Mouse (Mus musculus): ENCODE data around the gene Atxn7l2. TPM values are rescaled to one million over a fixed set of nuclear protein-coding genes. Genes with fewer than 3 reads are reported as not detected.

Gene Atxn7l2
- polyA plus RNA-seq, 1 experiment from 2014 or later: 27.9 TPM

- H3K27ac ChIP-seq (replicated peaks; ENCODE audit: low read depth, low read length): peak overlapping the region; percentile 99
- peaks cover 12% of the 10 kb centered on the region for H3K4me1 ChIP-seq (ENCODE audit: control insufficient read depth, insufficient read depth, low read length)
- no peaks in the 10 kb centered on the region for H3K27me3 ChIP-seq (ENCODE audit: control insufficient read depth, insufficient read depth, low read length)
- peak overlapping the region; percentile 64 for H3K4me3 ChIP-seq (replicated peaks; ENCODE audit: low read depth, low read length)
- ATAC-seq (ENCODE audit: low FRiP score, low TSS enrichment): peak; percentile 3
- WGBS: 5% methylated on average over 8 of the region's 8 CpGs
- peaks cover 38% of the 10 kb centered on the region for H3K36me3 ChIP-seq (ENCODE audit: control insufficient read depth, insufficient read depth, low read length)
- H3K4me2 ChIP-seq (ENCODE audit: low read length): peak overlapping the region; percentile 91
- no peak for DNase-seq
- H3K9me3 ChIP-seq (ENCODE audit: control insufficient read depth, low read length): no peaks in the 10 kb centered on the region
- H3K9ac ChIP-seq (replicated peaks; ENCODE audit: low read length): peak overlapping the region; percentile 71
Observed at GRCm38 (mm10) chr3:108209536-108209935, 1.2 kb downstream of the Atxn7l2 start.

- DNase-seq (peak; percentile 18), ATAC-seq (ENCODE audit: low FRiP score, low TSS enrichment) (no peak)
- 49% methylated on average over 3 of the region's 3 CpGs for WGBS
- peak overlapping the region; percentile 91 for H3K4me2 ChIP-seq (ENCODE audit: low read length)
- H3K4me3 ChIP-seq (replicated peaks; ENCODE audit: low read depth, low read length): peak overlapping the region; percentile 64
- H3K4me1 ChIP-seq (ENCODE audit: control insufficient read depth, insufficient read depth, low read length): peaks cover 12% of the 10 kb centered on the region
- H3K27me3 ChIP-seq (ENCODE audit: control insufficient read depth, insufficient read depth, low read length): no peaks in the 10 kb centered on the region
- H3K9me3 ChIP-seq (ENCODE audit: control insufficient read depth, low read length): no peaks in the 10 kb centered on the region
- H3K9ac ChIP-seq (replicated peaks; ENCODE audit: low read length): peak overlapping the region; percentile 71
- peaks cover 42% of the 10 kb centered on the region for H3K36me3 ChIP-seq (ENCODE audit: control insufficient read depth, insufficient read depth, low read length)
- H3K27ac ChIP-seq (replicated peaks; ENCODE audit: low read depth, low read length): peak overlapping the region; percentile 99; the same call in 1 of the 2 replicates
Observed at GRCm38 (mm10) chr3:108209001-108209400, 1.7 kb downstream of the Atxn7l2 start.

GRCm38 (mm10) chr3:108206731-108207375 lies 3.9 kb downstream of the Atxn7l2 start:
- WGBS: 92% methylated on average over 15 of the region's 15 CpGs
- Histone ChIP-seq H3K4me1 (ENCODE audit: control insufficient read depth, insufficient read depth, low read length) (peaks cover 12% of the 10 kb centered on the region), H3K36me3 (ENCODE audit: control insufficient read depth, insufficient read depth, low read length) (peaks cover 63% of the 10 kb centered on the region), H3K4me3 (replicated peaks; ENCODE audit: low read depth, low read length) (no peak overlapping the region), H3K27me3 (ENCODE audit: control insufficient read depth, insufficient read depth, low read length) (no peaks in the 10 kb centered on the region), H3K27ac (replicated peaks; ENCODE audit: low read depth, low read length) (no peak overlapping the region), H3K9ac (replicated peaks; ENCODE audit: low read length) (peak overlapping the region; percentile 31; the same call in 1 of the 2 replicates), H3K4me2 (ENCODE audit: low read length) (no peak overlapping the region), H3K9me3 (ENCODE audit: control insufficient read depth, low read length) (no peaks in the 10 kb centered on the region)
- no peak for DNase-seq
- ATAC-seq (ENCODE audit: low FRiP score, low TSS enrichment): no peak

- no peak for ATAC-seq (ENCODE audit: low FRiP score, low TSS enrichment)
- H3K4me2 ChIP-seq (ENCODE audit: low read length): no peak overlapping the region
- H3K4me3 ChIP-seq (replicated peaks; ENCODE audit: low read depth, low read length): no peak overlapping the region
- no peaks in the 10 kb centered on the region for H3K9me3 ChIP-seq (ENCODE audit: control insufficient read depth, low read length)
- H3K4me1 ChIP-seq (ENCODE audit: control insufficient read depth, insufficient read depth, low read length): peaks cover 15% of the 10 kb centered on the region
- H3K9ac ChIP-seq (replicated peaks; ENCODE audit: low read length): no peak overlapping the region
- H3K36me3 ChIP-seq (ENCODE audit: control insufficient read depth, insufficient read depth, low read length): peaks cover 67% of the 10 kb centered on the region
- no peaks in the 10 kb centered on the region for H3K27me3 ChIP-seq (ENCODE audit: control insufficient read depth, insufficient read depth, low read length)
- DNase-seq: no peak
- H3K27ac ChIP-seq (replicated peaks; ENCODE audit: low read depth, low read length): no peak overlapping the region
- 95% methylated on average over 8 of the region's 8 CpGs for WGBS
Observed at GRCm38 (mm10) chr3:108205601-108206000, 5.1 kb downstream of the Atxn7l2 start.

DNA sequence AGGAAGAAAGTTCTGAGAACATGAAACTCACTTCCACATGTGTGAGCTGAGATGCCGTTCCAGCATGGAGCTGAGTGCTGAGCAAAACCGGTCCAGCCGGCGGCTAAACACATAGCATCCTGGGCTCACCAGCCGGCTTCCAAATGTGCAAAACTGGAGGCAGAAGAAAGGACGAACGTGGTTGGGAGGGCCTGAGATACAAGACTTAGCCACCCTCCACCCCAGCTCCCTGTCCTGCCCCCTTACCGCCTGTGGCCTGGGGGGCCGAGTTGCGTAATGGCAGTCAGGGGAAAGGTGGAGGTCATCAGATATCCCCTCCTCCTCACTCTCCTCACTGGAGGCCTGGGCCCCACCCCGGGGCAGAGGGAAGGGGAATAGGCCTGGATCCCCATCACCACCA lies 6.3 kb downstream of the Atxn7l2 start:
- no peaks in the 10 kb centered on the region for H3K9me3 ChIP-seq (ENCODE audit: control insufficient read depth, low read length)
- no peak for ATAC-seq (ENCODE audit: low FRiP score, low TSS enrichment)
- H3K4me1 ChIP-seq (ENCODE audit: control insufficient read depth, insufficient read depth, low read length): peaks cover 15% of the 10 kb centered on the region
- peaks cover 67% of the 10 kb centered on the region for H3K36me3 ChIP-seq (ENCODE audit: control insufficient read depth, insufficient read depth, low read length)
- H3K27me3 ChIP-seq (ENCODE audit: control insufficient read depth, insufficient read depth, low read length): no peaks in the 10 kb centered on the region
- no peak overlapping the region for H3K27ac ChIP-seq (replicated peaks; ENCODE audit: low read depth, low read length)
- no peak for DNase-seq
- H3K9ac ChIP-seq (replicated peaks; ENCODE audit: low read length): 0 out of 2 replicates have a peak overlapping the region, but pooled peaks have one; percentile 20
- H3K4me2 ChIP-seq (ENCODE audit: low read length): no peak overlapping the region
- H3K4me3 ChIP-seq (replicated peaks; ENCODE audit: low read depth, low read length): no peak overlapping the region
- 94% methylated on average over 11 of the region's 11 CpGs for WGBS

DNA sequence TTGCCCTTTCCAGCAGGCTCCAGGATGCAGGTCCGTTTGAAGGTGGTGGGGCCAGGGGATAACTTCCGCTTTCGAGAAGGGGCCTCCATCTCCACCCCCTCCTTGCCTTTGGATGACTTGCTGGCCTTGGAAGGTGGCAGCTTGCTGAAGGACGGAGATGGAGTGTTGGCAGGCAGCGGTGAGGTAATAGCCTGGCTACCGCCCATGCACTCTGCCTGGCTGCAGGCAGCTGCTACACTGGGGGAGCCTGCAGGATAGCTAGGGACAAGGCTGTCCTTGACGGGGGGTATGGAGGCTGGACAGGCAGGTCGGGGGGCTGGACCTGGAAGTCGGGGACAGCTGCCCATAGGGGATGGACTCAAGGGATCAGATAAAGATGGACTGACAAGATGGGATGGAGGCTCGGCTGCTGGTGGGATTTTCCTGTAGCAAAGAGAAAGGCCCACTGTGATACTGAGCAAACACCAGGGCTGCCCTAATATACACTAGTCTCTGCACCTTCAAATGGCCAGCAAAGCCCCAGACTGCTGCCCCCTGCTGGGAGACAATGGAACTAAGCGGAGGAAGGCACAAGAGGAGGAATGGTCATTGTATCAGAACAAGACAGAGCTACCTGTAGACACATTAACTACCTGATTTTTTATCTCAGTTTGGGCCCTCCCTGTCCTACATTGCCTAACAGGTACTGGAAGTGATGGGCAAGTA lies 7.0 kb downstream of the Atxn7l2 start:
- DNase-seq: peak; percentile 83
- Histone ChIP-seq H3K4me1 (ENCODE audit: control insufficient read depth, insufficient read depth, low read length) (peaks cover 8% of the 10 kb centered on the region), H3K27ac (replicated peaks; ENCODE audit: low read depth, low read length) (no peak overlapping the region), H3K9me3 (ENCODE audit: control insufficient read depth, low read length) (no peaks in the 10 kb centered on the region), H3K36me3 (ENCODE audit: control insufficient read depth, insufficient read depth, low read length) (peaks cover 73% of the 10 kb centered on the region), H3K9ac (replicated peaks; ENCODE audit: low read length) (no peak overlapping the region), H3K4me3 (replicated peaks; ENCODE audit: low read depth, low read length) (no peak overlapping the region), H3K27me3 (ENCODE audit: control insufficient read depth, insufficient read depth, low read length) (no peaks in the 10 kb centered on the region), H3K4me2 (ENCODE audit: low read length) (no peak overlapping the region)
- WGBS: 86% methylated on average over 11 of the region's 11 CpGs
- no peak for ATAC-seq (ENCODE audit: low FRiP score, low TSS enrichment)

DNA sequence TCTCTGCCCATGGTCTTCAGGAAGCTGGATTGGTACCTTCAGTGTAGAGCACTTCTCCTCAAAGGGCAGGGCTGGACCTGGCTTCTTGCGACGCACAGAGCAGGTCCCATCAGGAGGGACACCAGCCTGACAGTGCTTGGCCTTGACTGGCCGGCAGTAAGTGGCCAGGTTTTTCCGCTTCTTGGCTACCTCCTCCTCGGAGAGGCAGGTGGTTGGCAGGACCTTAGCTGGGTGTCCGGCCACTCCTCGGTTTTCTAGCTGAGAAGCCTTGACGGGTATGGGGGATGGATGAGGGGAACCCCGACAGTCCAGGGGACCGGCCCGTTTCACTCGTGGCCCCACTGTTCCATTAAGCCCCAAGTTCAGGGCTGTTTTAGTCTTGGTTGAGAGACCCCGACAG lies 7.5 kb downstream of the Atxn7l2 start:
- Histone ChIP-seq H3K9ac (replicated peaks; ENCODE audit: low read length) (no peak overlapping the region), H3K4me2 (ENCODE audit: low read length) (no peak overlapping the region), H3K36me3 (ENCODE audit: control insufficient read depth, insufficient read depth, low read length) (peaks cover 77% of the 10 kb centered on the region), H3K4me3 (replicated peaks; ENCODE audit: low read depth, low read length) (no peak overlapping the region), H3K4me1 (ENCODE audit: control insufficient read depth, insufficient read depth, low read length) (0 out of 2 replicates have a peak, but pooled peaks cover 3% of the 10 kb centered on the region), H3K27ac (replicated peaks; ENCODE audit: low read depth, low read length) (no peak overlapping the region), H3K9me3 (ENCODE audit: control insufficient read depth, low read length) (no peaks in the 10 kb centered on the region), H3K27me3 (ENCODE audit: control insufficient read depth, insufficient read depth, low read length) (no peaks in the 10 kb centered on the region)
- 94% methylated on average over 13 of the region's 13 CpGs for WGBS
- ATAC-seq (ENCODE audit: low FRiP score, low TSS enrichment) (no peak), DNase-seq (no peak)

- DNase-seq (no peak), ATAC-seq (ENCODE audit: low FRiP score, low TSS enrichment) (no peak)
- Histone ChIP-seq H3K36me3 (ENCODE audit: control insufficient read depth, insufficient read depth, low read length) (peaks cover 71% of the 10 kb centered on the region), H3K4me2 (ENCODE audit: low read length) (no peak overlapping the region), H3K4me1 (ENCODE audit: control insufficient read depth, insufficient read depth, low read length) (peaks cover 4% of the 10 kb centered on the region), H3K4me3 (replicated peaks; ENCODE audit: low read depth, low read length) (no peak overlapping the region), H3K9me3 (ENCODE audit: control insufficient read depth, low read length) (no peaks in the 10 kb centered on the region), H3K27ac (replicated peaks; ENCODE audit: low read depth, low read length) (no peak overlapping the region), H3K27me3 (ENCODE audit: control insufficient read depth, insufficient read depth, low read length) (no peaks in the 10 kb centered on the region), H3K9ac (replicated peaks; ENCODE audit: low read length) (no peak overlapping the region)
Observed at GRCm38 (mm10) chr3:108202506-108202905, 8.2 kb downstream of the Atxn7l2 start.

All from midbrain, embryonic 14.5 days (tissue).